Mouse (Mus musculus) lung, embryonic 14.5 days (tissue): Measurements from ENCODE around the gene Gfod2. TPM values are rescaled to one million over a fixed set of nuclear protein-coding genes. Genes with fewer than 3 reads are reported as not detected.

Experiments
- ATAC-seq: fragments of 200-750 bp; cut with Nextera tagmentation; 2 replicates; pipeline ENCODE4 v1.8.0; 2017; ENCODE audit warnings: mild to moderate bottlenecking, moderate TSS enrichment, moderate library complexity; ENCODE audit not compliant: insufficient read depth
- DNase-seq: peaks from one replicate; pipeline ENCODE4 v3.0.0-alpha.2; 2015
- H3K27ac ChIP-seq: fragments of 300-500 bp; sonication (generic); 2 replicates; pipeline ENCODE4 v1.5.1; 2014; ENCODE audit warnings: low read depth, mild to moderate bottlenecking, moderate library complexity
- H3K27me3 ChIP-seq: fragments of 300-500 bp; sonication (generic); 2 replicates; pipeline ENCODE4 v1.6.1; 2014; ENCODE audit warnings: low read length, control low read depth; ENCODE audit not compliant: insufficient read depth
- H3K36me3 ChIP-seq: fragments of 300-500 bp; sonication (generic); 2 replicates; pipeline ENCODE4 v1.6.1; 2014; ENCODE audit warnings: control low read depth; ENCODE audit not compliant: insufficient read depth
- H3K4me1 ChIP-seq: fragments of 300-500 bp; sonication (generic); 2 replicates; pipeline ENCODE4 v1.6.1; 2014; ENCODE audit warnings: antibody characterized with exemption, control low read depth; ENCODE audit not compliant: insufficient read depth
- H3K4me2 ChIP-seq: fragments of 300-500 bp; sonication (generic); 2 replicates; pipeline ENCODE4 v1.6.1; 2014; ENCODE audit warnings: mild to moderate bottlenecking
- H3K4me3 ChIP-seq: fragments of 300-500 bp; sonication (generic); 2 replicates; pipeline ENCODE4 v1.5.1; 2014; ENCODE audit warnings: low read depth, low read length
- H3K9ac ChIP-seq: fragments of 300-500 bp; sonication (generic); 2 replicates; pipeline ENCODE4 v1.6.1; 2014
- H3K9me3 ChIP-seq: fragments of 300-500 bp; sonication (generic); 2 replicates; pipeline ENCODE4 v1.6.1; 2016; ENCODE audit warnings: low read depth, low read length, control low read depth
- CTCF ChIP-seq: IDR thresholded peaks from 2 replicates; pipeline ENCODE4 v1.5.1; 2016; ENCODE audit warnings: antibody characterized with exemption, low read depth
- WGBS: fragments of 180-500 bp; shearing (Covaris S2); extraction: QIAGEN DNeasy Blood & Tissue Kit; methylation state at CpG from one replicate; pipeline ENCODE4 v1.1.7; 2014; 5-methylcytosine and 5-hydroxymethylcytosine counted together
- polyA plus RNA-seq: library from polyadenylated mRNA; unstranded; fragments of >200 nt; fragmentation: Nextera tagmentation; extraction: Ambion mirVana; gene quantifications from 2 replicates; pipeline ENCODE4 v1.2.1, GENCODE M21; 2014

Gene Gfod2
- polyA plus RNA-seq, 1 experiment from 2014 or later = 22.6 TPM

DNA sequence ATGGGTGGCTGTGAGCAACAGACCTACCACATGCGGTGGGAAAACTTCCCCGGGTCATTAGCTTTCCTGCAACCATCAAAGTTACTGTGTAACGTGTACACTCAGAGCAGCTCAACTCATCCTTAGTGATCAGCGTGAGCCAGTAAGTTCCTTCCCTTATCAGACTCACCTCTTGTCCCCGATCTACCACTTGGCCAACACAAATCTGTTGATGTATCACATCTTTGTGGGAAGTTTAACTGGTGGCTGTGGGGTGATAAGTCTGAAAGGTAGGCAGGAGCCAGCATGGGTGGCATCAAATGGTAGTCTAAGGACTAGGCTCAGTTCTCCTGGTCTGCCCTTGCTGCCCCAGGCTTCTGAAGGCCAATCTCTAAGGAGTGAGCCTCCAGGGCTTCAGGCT lies 26.3 kb downstream of the Gfod2 start:
- H3K9ac ChIP-seq = no peak overlapping the region
- H3K4me3 ChIP-seq = no peak overlapping the region
- no peaks in the 10 kb centered on the region for H3K27me3 ChIP-seq
- H3K4me1 ChIP-seq = no peaks in the 10 kb centered on the region
- DNase-seq (no peak), ATAC-seq (no peak)
- no peaks in the 10 kb centered on the region for H3K9me3 ChIP-seq
- H3K36me3 ChIP-seq = peaks cover 11% of the 10 kb centered on the region
- no peak overlapping the region for H3K4me2 ChIP-seq
- 87% methylated on average over 5 of the region's 5 CpGs for WGBS
- no peak overlapping the region for H3K27ac ChIP-seq
- TF ChIP-seq CTCF = no peak

DNA sequence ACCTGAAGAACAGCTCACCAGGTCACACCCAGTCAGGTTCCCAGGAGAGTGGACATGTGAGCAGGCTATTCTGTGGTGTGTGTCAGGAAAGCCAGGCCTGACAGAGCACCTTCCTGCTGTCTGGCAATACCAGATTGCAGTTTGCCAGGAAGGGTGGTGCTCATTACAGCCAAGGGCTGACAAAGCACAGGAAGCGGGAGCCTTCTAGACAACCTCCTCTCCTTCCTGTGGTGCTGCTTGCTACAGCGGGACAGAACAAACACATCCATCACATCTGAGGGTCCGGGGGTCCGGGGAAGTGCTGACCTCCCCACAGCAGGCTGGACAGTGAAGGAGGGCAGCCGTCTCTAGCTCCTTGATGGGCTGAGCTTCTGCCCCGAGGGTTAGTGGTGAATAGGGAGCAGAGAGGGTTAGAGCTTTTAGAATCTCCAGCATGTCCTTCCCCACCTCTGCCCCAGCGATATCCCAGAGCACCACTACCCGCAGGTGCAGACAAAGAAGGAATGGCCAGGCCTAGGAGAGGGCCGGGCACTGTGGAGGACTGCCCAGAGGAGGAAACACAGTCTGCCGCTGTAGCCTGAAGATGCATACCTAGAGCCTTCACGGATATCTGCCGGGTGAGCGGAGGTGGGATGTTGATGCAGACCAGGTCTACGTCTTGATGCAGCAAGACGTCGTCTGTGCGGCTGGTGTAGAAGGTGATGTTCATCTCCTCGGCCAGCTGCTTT lies 30.9 kb downstream of the Gfod2 start:
- no peak for TF ChIP-seq CTCF
- Histone ChIP-seq H3K27ac (peak overlapping the region; percentile 70; the same call in 1 of the 2 replicates), H3K9me3 (no peaks in the 10 kb centered on the region), H3K4me3 (no peak overlapping the region), H3K36me3 (peaks cover 30% of the 10 kb centered on the region), H3K9ac (no peak overlapping the region), H3K4me2 (0 out of 2 replicates have a peak overlapping the region, but pooled peaks have one; percentile 7), H3K27me3 (no peaks in the 10 kb centered on the region), H3K4me1 (no peaks in the 10 kb centered on the region)
- 65% methylated on average over 18 of the region's 18 CpGs for WGBS
- DNase-seq = peak; percentile 60
- peak; percentile 76; the same call in 1 of the 2 replicates for ATAC-seq

DNA sequence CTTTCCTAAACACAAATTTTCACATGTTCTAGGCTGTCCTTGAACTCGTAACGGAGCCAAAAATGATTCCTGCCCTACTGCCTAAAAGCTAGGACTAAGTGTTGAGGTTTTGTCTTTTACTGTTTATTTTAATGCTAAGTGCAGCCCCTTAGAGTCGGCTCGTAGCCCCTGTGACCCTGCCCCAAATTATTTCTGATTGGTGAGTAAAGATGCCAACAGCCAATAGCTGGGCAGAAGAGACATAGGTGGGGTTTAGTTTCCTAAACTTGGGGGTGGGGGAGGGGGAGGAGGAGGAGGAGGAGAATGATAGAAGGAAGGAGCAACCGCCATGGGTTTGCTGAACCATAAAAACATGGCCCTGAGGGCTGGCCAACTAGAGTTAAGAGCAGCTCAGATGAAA lies 32.7 kb downstream of the Gfod2 start:
- no peak overlapping the region for H3K27ac ChIP-seq
- no peak for TF ChIP-seq CTCF
- no peaks in the 10 kb centered on the region for H3K27me3 ChIP-seq
- no peak overlapping the region for H3K4me3 ChIP-seq
- H3K9ac ChIP-seq = no peak overlapping the region
- no peak for ATAC-seq
- no peaks in the 10 kb centered on the region for H3K9me3 ChIP-seq
- no peaks in the 10 kb centered on the region for H3K4me1 ChIP-seq
- WGBS = 59% methylated on average over 5 of the region's 5 CpGs
- no peak for DNase-seq
- H3K4me2 ChIP-seq = no peak overlapping the region
- peaks cover 30% of the 10 kb centered on the region for H3K36me3 ChIP-seq

DNA sequence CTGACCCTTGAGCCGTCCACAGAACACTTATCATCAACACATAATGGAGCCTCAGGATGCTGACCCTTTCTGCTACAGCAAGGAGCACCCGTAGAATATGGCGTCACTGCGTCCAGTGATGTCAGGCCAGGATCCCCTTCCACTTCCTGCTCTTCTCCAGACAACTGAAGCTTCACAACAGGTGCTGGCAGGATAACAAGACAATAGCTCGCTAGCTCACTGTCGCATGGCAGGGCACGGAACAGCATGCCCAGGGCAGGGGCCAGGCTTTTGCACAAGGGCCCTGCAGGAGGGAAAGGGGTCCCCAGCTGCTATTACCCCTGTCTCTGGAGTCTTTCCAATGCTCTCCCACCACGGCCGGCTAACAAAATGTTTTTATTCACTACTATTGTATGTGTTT lies 35.6 kb downstream of the Gfod2 start:
- no peaks in the 10 kb centered on the region for H3K27me3 ChIP-seq
- no peak overlapping the region for H3K4me3 ChIP-seq
- WGBS = 82% methylated on average over 9 of the region's 9 CpGs
- DNase-seq (no peak), ATAC-seq (no peak)
- no peaks in the 10 kb centered on the region for H3K9me3 ChIP-seq
- no peak overlapping the region for H3K27ac ChIP-seq
- peaks cover 26% of the 10 kb centered on the region for H3K36me3 ChIP-seq
- H3K9ac ChIP-seq = no peak overlapping the region
- no peak overlapping the region for H3K4me2 ChIP-seq
- H3K4me1 ChIP-seq = no peaks in the 10 kb centered on the region
- no peak for TF ChIP-seq CTCF

DNA sequence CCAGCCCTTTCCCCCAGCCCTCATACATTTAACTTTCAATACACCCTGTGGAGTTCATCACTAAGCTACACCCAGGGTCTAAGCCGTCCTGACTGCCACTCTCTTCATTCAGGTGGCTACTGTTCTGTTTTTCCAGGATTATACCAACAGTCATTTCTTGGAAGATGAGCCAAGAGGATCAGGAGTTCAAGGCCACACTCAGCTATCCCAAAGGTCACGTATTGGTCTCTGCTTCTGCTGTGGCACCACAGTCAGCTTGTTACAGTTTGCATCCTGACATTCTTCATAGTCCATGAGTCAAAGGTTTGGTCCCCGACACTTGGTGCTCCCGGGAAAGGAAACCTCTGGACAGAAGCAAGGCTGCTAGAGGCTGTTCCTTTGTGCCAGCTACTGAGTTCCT lies 38.8 kb downstream of the Gfod2 start:
- Histone ChIP-seq H3K27ac (no peak overlapping the region), H3K27me3 (no peaks in the 10 kb centered on the region), H3K4me3 (no peak overlapping the region), H3K4me2 (no peak overlapping the region), H3K36me3 (peaks cover 22% of the 10 kb centered on the region), H3K9me3 (no peaks in the 10 kb centered on the region), H3K4me1 (no peaks in the 10 kb centered on the region), H3K9ac (no peak overlapping the region)
- ATAC-seq = no peak
- 76% methylated on average over 4 of the region's 4 CpGs for WGBS
- no peak for DNase-seq
- no peak for TF ChIP-seq CTCF

DNA sequence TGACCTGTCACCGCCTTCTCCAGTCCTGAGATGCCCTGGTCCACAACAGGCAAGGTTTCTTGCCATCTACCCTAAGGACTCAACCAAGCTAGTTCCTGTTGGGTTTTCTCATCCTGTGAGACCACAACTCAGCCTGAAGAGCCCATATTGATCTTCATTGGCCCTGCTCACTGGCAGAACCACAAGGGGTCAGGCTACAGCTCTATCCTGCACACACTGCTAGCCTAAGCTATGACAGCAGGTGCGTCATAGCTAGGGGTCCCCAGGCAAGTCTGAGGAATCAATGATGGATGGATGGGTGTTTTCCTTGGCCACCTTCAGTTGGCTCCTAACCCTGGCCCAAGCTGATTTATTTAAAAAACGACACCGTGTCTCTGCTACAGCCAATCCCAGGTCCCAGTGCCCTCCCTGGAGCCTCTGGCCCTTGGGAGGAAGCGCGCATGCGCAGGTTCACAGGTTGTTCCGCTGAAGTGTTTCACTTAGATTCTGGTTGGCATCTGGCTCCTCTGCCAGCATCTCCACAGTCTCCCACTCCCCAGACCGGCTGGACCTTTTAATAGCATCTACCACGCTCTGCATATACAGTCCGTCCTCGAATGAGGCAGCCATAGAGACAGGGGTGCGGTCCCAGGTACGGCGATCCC lies 42.0 kb downstream of the Gfod2 start:
- Histone ChIP-seq H3K27ac (no peak overlapping the region), H3K9me3 (no peaks in the 10 kb centered on the region), H3K9ac (no peak overlapping the region), H3K27me3 (no peaks in the 10 kb centered on the region), H3K4me1 (no peaks in the 10 kb centered on the region), H3K36me3 (peaks cover 12% of the 10 kb centered on the region), H3K4me3 (no peak overlapping the region), H3K4me2 (no peak overlapping the region)
- 93% methylated on average over 15 of the region's 15 CpGs for WGBS
- TF ChIP-seq CTCF = no peak
- DNase-seq (no peak), ATAC-seq (no peak)

DNA sequence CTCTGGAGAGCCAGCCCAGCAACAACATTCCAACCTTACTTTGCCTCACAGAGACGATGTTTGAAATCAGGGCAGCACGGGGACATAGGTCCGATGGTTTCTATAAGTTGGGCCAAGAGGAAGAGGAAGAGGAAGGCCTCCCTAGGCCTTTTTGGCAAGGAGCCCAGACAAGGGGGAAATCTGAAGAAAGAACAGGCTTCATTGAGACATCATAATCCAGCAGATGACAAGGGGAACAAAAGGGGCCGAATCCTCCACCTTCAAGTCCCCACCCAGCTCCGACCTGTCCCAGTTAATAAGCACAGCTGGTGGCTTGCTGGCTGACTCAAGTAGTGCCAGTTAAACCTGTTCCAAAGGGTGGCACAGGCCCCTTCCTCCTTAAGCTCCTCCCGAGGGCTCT lies 43.4 kb downstream of the Gfod2 start:
- no peaks in the 10 kb centered on the region for H3K9me3 ChIP-seq
- TF ChIP-seq CTCF = no peak
- no peak overlapping the region for H3K9ac ChIP-seq
- DNase-seq (peak; percentile 71), ATAC-seq (no peak)
- no peaks in the 10 kb centered on the region for H3K4me1 ChIP-seq
- H3K4me2 ChIP-seq = no peak overlapping the region
- peaks cover 12% of the 10 kb centered on the region for H3K36me3 ChIP-seq
- WGBS = 57% methylated on average over 6 of the region's 6 CpGs
- H3K27ac ChIP-seq = peak overlapping the region; percentile 54; the same call in 1 of the 2 replicates
- no peak overlapping the region for H3K4me3 ChIP-seq
- H3K27me3 ChIP-seq = no peaks in the 10 kb centered on the region
